Mouse (Mus musculus) heart, adult 2 months (tissue): ENCODE measurements around the gene Nrxn3.

Experiments used
- CTCF ChIP-seq: fragments of 200-600 bp; IDR thresholded peaks from 2 replicates; pipeline ENCODE4 v1.8.1; 2022; ENCODE audit warnings: antibody characterized with exemption, mild to moderate bottlenecking, moderate library complexity
- POLR2A ChIP-seq: fragments of 200-500 bp; IDR thresholded peaks from 2 replicates; pipeline ENCODE4 v1.6.1; 2011; ENCODE audit warnings: mild to moderate bottlenecking, low read depth, low read length, control low read depth; ENCODE audit not compliant: insufficient read depth

DNA sequence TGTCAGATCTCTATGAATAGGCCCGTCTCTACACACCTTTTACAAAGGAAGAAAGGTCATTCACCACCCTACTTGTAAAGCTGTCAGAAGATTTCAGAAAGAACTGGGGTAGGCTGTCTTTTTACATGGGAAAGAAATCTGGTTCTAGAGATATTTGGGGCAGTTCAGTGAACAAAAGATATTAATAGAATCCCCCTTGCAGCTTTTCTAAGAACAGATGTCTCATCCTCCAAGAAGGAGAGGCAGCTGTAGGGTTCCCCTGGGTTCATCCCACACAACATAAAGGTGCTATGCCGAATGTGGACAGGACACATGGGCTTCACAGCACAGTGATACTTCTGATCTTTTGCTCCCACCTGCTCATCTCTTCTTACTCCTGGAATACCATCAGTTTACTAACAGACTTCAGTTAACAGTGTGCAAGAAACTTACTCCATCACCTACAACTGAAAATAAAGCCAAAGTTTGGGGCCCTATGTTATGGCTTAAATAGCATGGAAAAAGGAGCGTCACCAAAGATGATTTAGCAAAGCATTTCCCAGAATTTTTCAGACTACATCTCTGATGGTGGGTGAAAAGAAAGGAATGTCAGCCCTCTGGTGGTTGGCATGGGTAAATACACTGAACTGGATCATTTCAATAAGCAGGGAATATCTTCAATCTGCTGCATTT is 672.6 kb downstream of the Nrxn3 start:
- TF ChIP-seq CTCF (peak; percentile 75), POLR2A (no peak)
